Mouse (Mus musculus) G1E (cell line): Measurements from ENCODE around the gene Slc38a6. TPM values are rescaled to one million over a fixed set of nuclear protein-coding genes. Genes with fewer than 3 reads are reported as not detected.

Source experiments
- ATAC-seq: 2 replicates; pipeline ENCODE4 v1.8.0; 2016; ENCODE audit warnings: mild to moderate bottlenecking; ENCODE audit not compliant: insufficient number of reproducible peaks, poor library complexity, low FRiP score, severe bottlenecking; ENCODE audit errors: extremely low read depth
- DNase-seq: peaks from one replicate; pipeline ENCODE4 v3.0.0; 2012; ENCODE audit warnings: low spot score
- H3K27me3 ChIP-seq: 2 replicates; pipeline ENCODE4 v1.6.1; 2012; ENCODE audit warnings: mild to moderate bottlenecking, low read length, inconsistent platforms; ENCODE audit not compliant: insufficient read depth
- H3K36me3 ChIP-seq: replicated peaks from 2 replicates; pipeline ENCODE3; 2012; ENCODE audit warnings: mild to moderate bottlenecking, inconsistent platforms
- H3K4me1 ChIP-seq: 2 replicates; pipeline ENCODE4 v1.6.1; 2012; ENCODE audit warnings: low read depth, low read length, inconsistent platforms, mixed read lengths; ENCODE audit not compliant: insufficient read depth
- H3K4me3 ChIP-seq: 2 replicates; pipeline ENCODE4 v1.5.1; 2012; ENCODE audit warnings: low read depth, mild to moderate bottlenecking, inconsistent platforms, low read length, moderate library complexity, mixed read lengths
- H3K9me3 ChIP-seq: replicated peaks from 2 replicates; pipeline ENCODE4 v1.6.1; 2012; ENCODE audit warnings: inconsistent platforms
- CTCF ChIP-seq: IDR thresholded peaks from 2 replicates; pipeline ENCODE4 v1.5.1; 2012; ENCODE audit warnings: low read depth, low read length, inconsistent platforms, mixed read lengths
- GATA1 ChIP-seq: IDR thresholded peaks from 2 replicates; pipeline ENCODE4 v1.6.1; 2012; ENCODE audit warnings: borderline replicate concordance, low read length, inconsistent platforms, mixed read lengths
- GATA2 ChIP-seq: IDR thresholded peaks from 2 replicates; pipeline ENCODE4 v1.6.1; 2012; ENCODE audit warnings: low read depth, low read length, inconsistent platforms, borderline replicate concordance
- POLR2AphosphoS5 ChIP-seq: IDR thresholded peaks from 2 replicates; pipeline ENCODE4 v1.6.1; 2012; ENCODE audit warnings: low read depth, low read length, inconsistent platforms; ENCODE audit not compliant: insufficient replicate concordance
- TAL1 ChIP-seq: conservative IDR thresholded peaks from 2 replicates; pipeline ENCODE4 v1.6.1; 2012; ENCODE audit warnings: low read depth, low read length, inconsistent platforms, mixed read lengths
- polyA plus RNA-seq: library from polyadenylated mRNA; stranded (reverse); fragments of >175 nt; gene quantifications from 2 replicates; pipeline ENCODE4 v1.2.3, GENCODE M21; 2012
- total RNA-seq, 2 experiments: library from RNA; stranded (forward) in 1 of 2; stranded (reverse) in 1 of 2; fragments of 200-1000 nt in 1 of 2; fragments of >200 nt in 1 of 2; fragmentation: Nextera tagmentation in 1 of 2; gene quantifications; 2 replicates each; pipeline ENCODE4 v1.2.3; 2014 to 2017

Gene Slc38a6
- total and polyA plus RNA-seq, 3 experiments, result 2.7 to 26.3 (median 12.5) TPM

GRCm38 (mm10) chr12:73287609-73288008 lies 1.0 kb downstream of the Slc38a6 start:
- Histone ChIP-seq H3K27me3 (no peaks in the 10 kb centered on the region), H3K4me3 (peak overlapping the region; percentile 76; the same call in 1 of the 2 replicates), H3K4me1 (peaks cover 45% of the 10 kb centered on the region), H3K9me3 (no peaks in the 10 kb centered on the region), H3K36me3 (peaks cover 55% of the 10 kb centered on the region)
- DNase-seq, result peak; percentile 36
- peak; percentile 37; the same call in 1 of the 2 replicates for ATAC-seq
- TF ChIP-seq TAL1, result no peak
- TF ChIP-seq POLR2AphosphoS5, result no peak
- no peak for TF ChIP-seq CTCF
- no peak for TF ChIP-seq GATA2
- no peak for TF ChIP-seq GATA1

- Histone ChIP-seq H3K9me3 (no peaks in the 10 kb centered on the region), H3K27me3 (no peaks in the 10 kb centered on the region), H3K36me3 (peaks cover 54% of the 10 kb centered on the region), H3K4me3 (no peak overlapping the region), H3K4me1 (peaks cover 39% of the 10 kb centered on the region)
- ATAC-seq (no peak), DNase-seq (no peak)
- TF ChIP-seq POLR2AphosphoS5 (no peak), TAL1 (no peak), GATA2 (no peak), GATA1 (no peak), CTCF (no peak)
Observed at GRCm38 (mm10) chr12:73288626-73289025, 2.0 kb downstream of the Slc38a6 start.

- no peak overlapping the region for H3K4me3 ChIP-seq
- no peaks in the 10 kb centered on the region for H3K9me3 ChIP-seq
- TF ChIP-seq GATA1, result no peak
- no peak for TF ChIP-seq POLR2AphosphoS5
- TF ChIP-seq GATA2, result no peak
- TF ChIP-seq CTCF, result no peak
- TF ChIP-seq TAL1, result no peak
- ATAC-seq, result no peak
- peaks cover 67% of the 10 kb centered on the region for H3K36me3 ChIP-seq
- peaks cover 13% of the 10 kb centered on the region for H3K4me1 ChIP-seq
- DNase-seq, result no peak
- no peaks in the 10 kb centered on the region for H3K27me3 ChIP-seq
Observed at GRCm38 (mm10) chr12:73294884-73295283, 8.3 kb downstream of the Slc38a6 start.

GRCm38 (mm10) chr12:73295505-73296140 lies 9.0 kb downstream of the Slc38a6 start:
- TF ChIP-seq POLR2AphosphoS5 (no peak), GATA1 (no peak), TAL1 (no peak), GATA2 (no peak)
- Histone ChIP-seq H3K36me3 (peaks cover 73% of the 10 kb centered on the region), H3K4me1 (peaks cover 13% of the 10 kb centered on the region), H3K27me3 (no peaks in the 10 kb centered on the region), H3K9me3 (no peaks in the 10 kb centered on the region), H3K4me3 (no peak overlapping the region)
- no peak for ATAC-seq
- no peak for DNase-seq

- Histone ChIP-seq H3K4me1 (peaks cover 13% of the 10 kb centered on the region), H3K27me3 (no peaks in the 10 kb centered on the region), H3K9me3 (no peaks in the 10 kb centered on the region), H3K36me3 (peaks cover 53% of the 10 kb centered on the region), H3K4me3 (no peak overlapping the region)
- no peak for ATAC-seq
- no peak for DNase-seq
- no peak for TF ChIP-seq GATA2
- TF ChIP-seq CTCF, result no peak
- TF ChIP-seq POLR2AphosphoS5, result no peak
- no peak for TF ChIP-seq TAL1
Observed at GRCm38 (mm10) chr12:73298621-73299020, 12.0 kb downstream of the Slc38a6 start.

- Histone ChIP-seq H3K27me3 (no peaks in the 10 kb centered on the region), H3K4me3 (no peak overlapping the region), H3K4me1 (no peaks in the 10 kb centered on the region), H3K9me3 (no peaks in the 10 kb centered on the region), H3K36me3 (peaks cover 41% of the 10 kb centered on the region)
- no peak for TF ChIP-seq CTCF
- no peak for TF ChIP-seq TAL1
- TF ChIP-seq GATA1, result no peak
- no peak for TF ChIP-seq POLR2AphosphoS5
- no peak for TF ChIP-seq GATA2
- ATAC-seq (no peak), DNase-seq (no peak)
Observed at GRCm38 (mm10) chr12:73300531-73300930, 14.0 kb downstream of the Slc38a6 start.
